Mouse (Mus musculus): ENCODE results near the gene Atrnl1.

DNA sequence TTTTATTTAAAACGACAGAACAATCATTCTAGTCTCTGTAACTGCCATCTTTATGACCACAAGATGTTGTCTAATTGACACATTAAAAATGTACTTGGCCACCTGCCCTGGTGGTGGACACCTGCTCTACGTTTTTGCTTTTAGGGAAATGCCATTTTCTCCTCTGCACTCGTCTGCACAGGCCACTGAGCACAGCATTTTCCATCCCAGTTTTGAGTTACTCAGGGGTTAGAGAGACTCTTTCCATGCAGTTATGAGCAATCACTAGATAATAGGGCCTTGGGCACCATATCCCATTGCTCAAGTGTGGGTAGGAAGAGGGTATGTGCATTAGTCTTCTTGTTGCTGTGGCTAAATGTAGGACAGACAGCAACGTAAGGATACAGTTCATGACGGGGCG is 41.8 kb upstream of the Atrnl1 start:
- TF ChIP-seq CTCF (IDR thresholded peaks at IDR 0.05; ENCODE audit: extremely low read depth, insufficient read length, insufficient replicate concordance, low read depth, low read length): no peak
- TF ChIP-seq POLR2A (IDR thresholded peaks at IDR 0.05; ENCODE audit: low read depth, low read length): no peak

Data from small intestine, adult 2 months (tissue).